Mouse (Mus musculus): ENCODE measurements around the gene Cnot11. TPM values are rescaled to one million over a fixed set of nuclear protein-coding genes. Genes with fewer than 3 reads are reported as not detected.
"Not testable (repeated sequence)": the region's sequence is repeated elsewhere in the genome, so short reads cannot be mapped to it uniquely, and the experiment has no call there.

Cnot11 gene
- polyA plus RNA-seq, 1 experiment from 2014 or later = 10.0 TPM

GRCm38 (mm10) chr1:39579139-39579538 lies 44.3 kb downstream of the Cnot11 start:
- WGBS = 51% methylated on average over 6 of the region's 6 CpGs
- no peaks in the 10 kb centered on the region for H3K27me3 ChIP-seq (replicated peaks; ENCODE audit: insufficient read depth, low read length)
- H3K4me2 ChIP-seq (replicated peaks; ENCODE audit: low read depth, low read length) = no peak overlapping the region
- no peak overlapping the region for H3K4me3 ChIP-seq (ENCODE audit: low read depth, low read length)
- no peak overlapping the region for H3K9ac ChIP-seq (replicated peaks; ENCODE audit: low read depth)
- TF ChIP-seq CTCF (IDR thresholded peaks at IDR 0.05) (no peak), EP300 (IDR thresholded peaks at IDR 0.05) (no peak)
- H3K4me1 ChIP-seq (ENCODE audit: insufficient read depth, low read depth, low read length) = peaks cover 9% of the 10 kb centered on the region; the same call in 1 of the 2 replicates
- DNase-seq (ENCODE audit: low spot score) = peak; percentile 76
- no peaks in the 10 kb centered on the region for H3K36me3 ChIP-seq (ENCODE audit: insufficient read depth, low read length)
- ATAC-seq = no peak
- H3K27ac ChIP-seq (ENCODE audit: low read length) = peak overlapping the region; percentile 97
- no peaks in the 10 kb centered on the region for H3K9me3 ChIP-seq (ENCODE audit: low read length)

GRCm38 (mm10) chr1:39581215-39581614 lies 46.4 kb downstream of the Cnot11 start:
- Histone ChIP-seq H3K9ac (replicated peaks; ENCODE audit: low read depth) (no peak overlapping the region), H3K4me1 (ENCODE audit: insufficient read depth, low read depth, low read length) (no peaks in the 10 kb centered on the region), H3K27me3 (replicated peaks; ENCODE audit: insufficient read depth, low read length) (no peaks in the 10 kb centered on the region), H3K4me3 (ENCODE audit: low read depth, low read length) (no peak overlapping the region), H3K9me3 (ENCODE audit: low read length) (no peaks in the 10 kb centered on the region), H3K4me2 (replicated peaks; ENCODE audit: low read depth, low read length) (no peak overlapping the region), H3K36me3 (ENCODE audit: insufficient read depth, low read length) (no peaks in the 10 kb centered on the region), H3K27ac (ENCODE audit: low read length) (no peak overlapping the region)
- no peak for ATAC-seq
- TF ChIP-seq EP300 (IDR thresholded peaks at IDR 0.05) = no peak
- 54% methylated on average over 2 of the region's 3 CpGs for WGBS
- DNase-seq (ENCODE audit: low spot score) = no peak

GRCm38 (mm10) chr1:39583173-39583572 lies 48.4 kb downstream of the Cnot11 start:
- DNase-seq (ENCODE audit: low spot score) = peak; percentile 19
- no peak for ATAC-seq
- Histone ChIP-seq H3K27ac (ENCODE audit: low read length) (no peak overlapping the region), H3K4me2 (replicated peaks; ENCODE audit: low read depth, low read length) (no peak overlapping the region), H3K27me3 (replicated peaks; ENCODE audit: insufficient read depth, low read length) (no peaks in the 10 kb centered on the region), H3K9ac (replicated peaks; ENCODE audit: low read depth) (no peak overlapping the region), H3K4me3 (ENCODE audit: low read depth, low read length) (no peak overlapping the region), H3K4me1 (ENCODE audit: insufficient read depth, low read depth, low read length) (no peaks in the 10 kb centered on the region), H3K36me3 (ENCODE audit: insufficient read depth, low read length) (no peaks in the 10 kb centered on the region), H3K9me3 (ENCODE audit: low read length) (no peaks in the 10 kb centered on the region)
- TF ChIP-seq EP300 (IDR thresholded peaks at IDR 0.05) = no peak
- no peak for TF ChIP-seq CTCF (IDR thresholded peaks at IDR 0.05)
- 82% methylated on average over 9 of the region's 9 CpGs for WGBS

GRCm38 (mm10) chr1:39585416-39585815 lies 50.6 kb downstream of the Cnot11 start:
- WGBS = 74% methylated on average over 9 of the region's 9 CpGs
- H3K4me3 ChIP-seq (ENCODE audit: low read depth, low read length) = no peak overlapping the region
- no peaks in the 10 kb centered on the region for H3K36me3 ChIP-seq (ENCODE audit: insufficient read depth, low read length)
- H3K9me3 ChIP-seq (ENCODE audit: low read length) = no peaks in the 10 kb centered on the region
- no peaks in the 10 kb centered on the region for H3K27me3 ChIP-seq (replicated peaks; ENCODE audit: insufficient read depth, low read length)
- no peaks in the 10 kb centered on the region for H3K4me1 ChIP-seq (ENCODE audit: insufficient read depth, low read depth, low read length)
- no peak overlapping the region for H3K27ac ChIP-seq (ENCODE audit: low read length)
- H3K9ac ChIP-seq (replicated peaks; ENCODE audit: low read depth) = no peak overlapping the region
- no peak overlapping the region for H3K4me2 ChIP-seq (replicated peaks; ENCODE audit: low read depth, low read length)
- ATAC-seq (no peak), DNase-seq (ENCODE audit: low spot score) (no peak)
- TF ChIP-seq CTCF (IDR thresholded peaks at IDR 0.05) = no peak
- TF ChIP-seq EP300 (IDR thresholded peaks at IDR 0.05) = no peak

GRCm38 (mm10) chr1:39590193-39590592 lies 55.4 kb downstream of the Cnot11 start:
- Histone ChIP-seq H3K9ac (replicated peaks; ENCODE audit: low read depth) (no peak overlapping the region), H3K36me3 (ENCODE audit: insufficient read depth, low read length) (no peaks in the 10 kb centered on the region), H3K9me3 (ENCODE audit: low read length) (no peaks in the 10 kb centered on the region), H3K27me3 (replicated peaks; ENCODE audit: insufficient read depth, low read length) (no peaks in the 10 kb centered on the region), H3K4me1 (ENCODE audit: insufficient read depth, low read depth, low read length) (no peaks in the 10 kb centered on the region), H3K4me3 (ENCODE audit: low read depth, low read length) (no peak overlapping the region), H3K4me2 (replicated peaks; ENCODE audit: low read depth, low read length) (no peak overlapping the region), H3K27ac (ENCODE audit: low read length) (no peak overlapping the region)
- TF ChIP-seq CTCF (IDR thresholded peaks at IDR 0.05) (no peak), EP300 (IDR thresholded peaks at IDR 0.05) (no peak)
- DNase-seq (ENCODE audit: low spot score) (peak; percentile 36), ATAC-seq (no peak)
- 74% methylated on average over 5 of the region's 5 CpGs for WGBS

GRCm38 (mm10) chr1:39591557-39591956 lies 56.8 kb downstream of the Cnot11 start:
- H3K4me1 ChIP-seq (ENCODE audit: insufficient read depth, low read depth, low read length); DNase-seq (ENCODE audit: low spot score); H3K4me3 ChIP-seq (ENCODE audit: low read depth, low read length); H3K4me2 ChIP-seq (replicated peaks; ENCODE audit: low read depth, low read length); H3K9me3 ChIP-seq (ENCODE audit: low read length); H3K36me3 ChIP-seq (ENCODE audit: insufficient read depth, low read length); H3K27me3 ChIP-seq (replicated peaks; ENCODE audit: insufficient read depth, low read length); ATAC-seq; H3K9ac ChIP-seq (replicated peaks; ENCODE audit: low read depth); H3K27ac ChIP-seq (ENCODE audit: low read length): not testable (repeated sequence)
- 66% methylated on average over 1 of the region's 1 CpGs for WGBS

- Histone ChIP-seq H3K9ac (replicated peaks; ENCODE audit: low read depth) (no peak overlapping the region), H3K36me3 (ENCODE audit: insufficient read depth, low read length) (no peaks in the 10 kb centered on the region), H3K4me2 (replicated peaks; ENCODE audit: low read depth, low read length) (no peak overlapping the region), H3K9me3 (ENCODE audit: low read length) (no peaks in the 10 kb centered on the region), H3K27ac (ENCODE audit: low read length) (no peak overlapping the region), H3K4me3 (ENCODE audit: low read depth, low read length) (no peak overlapping the region), H3K4me1 (ENCODE audit: insufficient read depth, low read depth, low read length) (no peaks in the 10 kb centered on the region), H3K27me3 (replicated peaks; ENCODE audit: insufficient read depth, low read length) (no peaks in the 10 kb centered on the region)
- WGBS = 65% methylated on average over 4 of the region's 4 CpGs
- DNase-seq (ENCODE audit: low spot score) (no peak), ATAC-seq (no peak)
- no peak for TF ChIP-seq EP300 (IDR thresholded peaks at IDR 0.05)
- TF ChIP-seq CTCF (IDR thresholded peaks at IDR 0.05) = no peak
Observed at GRCm38 (mm10) chr1:39592090-39592489, 57.3 kb downstream of the Cnot11 start.

All from lung, postnatal 0 days (tissue).